In genomic region chr1:167079476-167079875, GRCm38 (mm10) we compare ENCODE assay signal across 13 mouse cellular contexts.
DNase-seq lines count a peak whose midpoint lies in the region; ATAC-seq and TF ChIP-seq lines count a peak whose summit lies in the region.
"Had no signal": no experiment of that assay in that cellular context is flagged by ENCODE, and none has a peak within 500 bp of the region (broad histone marks: within the 10 kb centered on the region; RNA-seq: fewer than 3 reads in every experiment).

No protein-coding gene starts in this region.

- no peak overlapping the region for H3K4me2 ChIP-seq in intestine, embryonic 14.5 days (ENCODE audit: low read length)
- no peak overlapping the region for H3K4me2 ChIP-seq in intestine, postnatal 0 days (replicated peaks; ENCODE audit: low read depth)
- no peak overlapping the region for H3K4me2 ChIP-seq in embryonic facial prominence, embryonic 11.5 days (ENCODE audit: low read depth, low read length)
- H3K4me2 ChIP-seq: embryonic facial prominence, embryonic 15.5 days; hindbrain, embryonic 14.5 days; limb, embryonic 13.5 days had no signal

- ATAC-seq in intestine, embryonic 14.5 days (replicated peaks; ENCODE audit: low FRiP score, low TSS enrichment, low read depth) = no peak
- no peak for ATAC-seq in intestine, postnatal 0 days
- ATAC-seq in embryonic facial prominence, embryonic 11.5 days (replicated peaks; ENCODE audit: insufficient number of reproducible peaks, low FRiP score, low TSS enrichment, low read depth) = no peak
- ATAC-seq: forebrain, embryonic 16.5 days had no signal

- peak; percentile 74 for DNase-seq in intestine, embryonic 14.5 days (ENCODE audit: low spot score)
- peak; percentile 43 for DNase-seq in thymus, postnatal 4 days
- DNase-seq in thymus, postnatal 25 days = no peak
- DNase-seq in embryonic facial prominence, embryonic 11.5 days (ENCODE audit: low spot score) = peak; percentile 73
- no peak for DNase-seq in B cell, adult 2 months
- no peak for DNase-seq in layer of hippocampus, adult 8-10 months (ENCODE audit: low spot score in 2 of 2)
- DNase-seq in layer of hippocampus, postnatal 25 days (ENCODE audit: extremely low spot score in 1 of 2, low spot score in 1 of 2) = no peak
- DNase-seq: cerebellum, adult 18-20 months had no signal

- no peaks in the 10 kb centered on the region for H3K4me1 ChIP-seq in intestine, embryonic 14.5 days (replicated peaks; ENCODE audit: control insufficient read depth, insufficient read depth, low read length)
- H3K4me1 ChIP-seq in intestine, postnatal 0 days (replicated peaks; ENCODE audit: control insufficient read depth, insufficient read depth, low read length) = no peaks in the 10 kb centered on the region
- H3K4me1 ChIP-seq in embryonic facial prominence, embryonic 11.5 days (ENCODE audit: control insufficient read depth, insufficient read depth, low read length) = no peaks in the 10 kb centered on the region
- H3K4me1 ChIP-seq: embryonic facial prominence, embryonic 15.5 days; limb, embryonic 13.5 days had no signal

- WGBS in intestine, embryonic 14.5 days = 25% methylated on average over 5 of the region's 5 CpGs
- 27% methylated on average over 5 of the region's 5 CpGs for WGBS in intestine, postnatal 0 days
- 25% methylated on average over 5 of the region's 5 CpGs for WGBS in embryonic facial prominence, embryonic 11.5 days

- TF ChIP-seq CTCF in intestine, postnatal 0 days (IDR thresholded peaks at IDR 0.05; ENCODE audit: low read depth) = no peak

- H3K27ac ChIP-seq in intestine, embryonic 14.5 days (ENCODE audit: low read depth) = no peak overlapping the region
- no peak overlapping the region for H3K27ac ChIP-seq in intestine, postnatal 0 days (ENCODE audit: low read depth, low read length)
- no peak overlapping the region for H3K27ac ChIP-seq in embryonic facial prominence, embryonic 11.5 days (replicated peaks; ENCODE audit: low read depth, low read length)
- H3K27ac ChIP-seq: embryonic facial prominence, embryonic 15.5 days; hindbrain, embryonic 14.5 days; limb, embryonic 13.5 days had no signal

- H3K36me3 ChIP-seq in intestine, embryonic 14.5 days (ENCODE audit: control insufficient read depth, insufficient read depth, low read length) = no peaks in the 10 kb centered on the region
- H3K36me3 ChIP-seq in intestine, postnatal 0 days (ENCODE audit: control insufficient read depth, insufficient read depth) = no peaks in the 10 kb centered on the region
- no peaks in the 10 kb centered on the region for H3K36me3 ChIP-seq in embryonic facial prominence, embryonic 11.5 days (replicated peaks; ENCODE audit: control insufficient read depth, insufficient read depth, low read depth, low read length)
- H3K36me3 ChIP-seq: embryonic facial prominence, embryonic 15.5 days; limb, embryonic 13.5 days had no signal

- H3K4me3 ChIP-seq in intestine, embryonic 14.5 days (ENCODE audit: low read depth, low read length) = no peak overlapping the region
- no peak overlapping the region for H3K4me3 ChIP-seq in intestine, postnatal 0 days (ENCODE audit: low read depth, low read length)
- no peak overlapping the region for H3K4me3 ChIP-seq in embryonic facial prominence, embryonic 11.5 days (ENCODE audit: low read depth, low read length)
- H3K4me3 ChIP-seq: embryonic facial prominence, embryonic 15.5 days; limb, embryonic 13.5 days had no signal

- no peak overlapping the region for H3K9ac ChIP-seq in intestine, embryonic 14.5 days (ENCODE audit: low read length)
- H3K9ac ChIP-seq in intestine, postnatal 0 days (ENCODE audit: low read depth, low read length) = no peak overlapping the region
- H3K9ac ChIP-seq in embryonic facial prominence, embryonic 11.5 days (replicated peaks; ENCODE audit: low read length) = no peak overlapping the region
- H3K9ac ChIP-seq: embryonic facial prominence, embryonic 15.5 days; hindbrain, embryonic 14.5 days; limb, embryonic 13.5 days had no signal

- H3K27me3 ChIP-seq in intestine, embryonic 14.5 days (replicated peaks; ENCODE audit: control insufficient read depth, insufficient read depth, low read length) = no peaks in the 10 kb centered on the region
- H3K27me3 ChIP-seq in intestine, postnatal 0 days (replicated peaks; ENCODE audit: control insufficient read depth, insufficient read depth, low read length) = no peaks in the 10 kb centered on the region
- H3K27me3 ChIP-seq in embryonic facial prominence, embryonic 11.5 days (ENCODE audit: control insufficient read depth, insufficient read depth, low read length) = no peaks in the 10 kb centered on the region
- H3K27me3 ChIP-seq: embryonic facial prominence, embryonic 15.5 days; limb, embryonic 13.5 days had no signal

- H3K9me3 ChIP-seq in intestine, embryonic 14.5 days (ENCODE audit: control insufficient read depth, low read length) = no peaks in the 10 kb centered on the region
- H3K9me3 ChIP-seq in intestine, postnatal 0 days (ENCODE audit: control insufficient read depth) = no peaks in the 10 kb centered on the region
- no peaks in the 10 kb centered on the region for H3K9me3 ChIP-seq in embryonic facial prominence, embryonic 11.5 days (replicated peaks; ENCODE audit: control insufficient read depth, low read length)
- H3K9me3 ChIP-seq: embryonic facial prominence, embryonic 15.5 days; limb, embryonic 13.5 days had no signal

Comparison
In these comparisons a context has a peak if more than half of its experiments do, and no peak if none do; other contexts are left out.
1. DNase-seq: peak in intestine, embryonic 14.5 days (single experiment), thymus, postnatal 4 days (single experiment) and embryonic facial prominence, embryonic 11.5 days (single experiment); none in thymus, postnatal 25 days (single experiment), B cell, adult 2 months (0 of 2), layer of hippocampus, adult 8-10 months (0 of 2) and layer of hippocampus, postnatal 25 days (0 of 2).